Mouse (Mus musculus): Measurements from ENCODE around the gene Cpne6. TPM values are rescaled to one million over a fixed set of nuclear protein-coding genes. Genes with fewer than 3 reads are reported as not detected.
A peak's percentile ranks its signal among the peaks of the same experiment; 100 is the strongest.

Cpne6 gene
- polyA plus RNA-seq, 1 experiment, result not detected

DNA sequence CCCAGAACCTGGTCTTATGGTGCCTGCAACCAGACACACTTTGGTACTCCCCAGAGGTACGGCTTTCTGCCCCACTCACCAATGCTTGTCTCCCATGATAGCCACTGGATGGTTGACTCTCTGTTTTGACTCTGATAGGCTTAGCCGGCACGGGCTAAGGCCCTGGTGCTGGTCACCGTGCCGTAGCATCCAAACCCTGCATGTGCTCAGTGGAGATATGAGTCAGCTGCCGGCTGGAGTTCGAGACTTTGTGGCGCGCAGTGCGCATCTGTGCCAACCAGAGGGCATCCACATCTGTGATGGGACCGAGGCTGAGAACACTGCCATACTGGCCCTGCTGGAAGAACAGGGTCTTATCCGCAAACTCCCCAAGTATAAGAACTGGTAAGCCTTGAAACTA lies 32.0 kb downstream of the Cpne6 start:
- Histone ChIP-seq H3K9me3 (no peaks in the 10 kb centered on the region), H3K4me1 (peaks cover 51% of the 10 kb centered on the region), H3K27me3 (replicated peaks) (no peaks in the 10 kb centered on the region), H3K4me3 (replicated peaks) (no peak overlapping the region), H3K36me3 (replicated peaks; ENCODE audit: low read length) (peaks cover 57% of the 10 kb centered on the region)
- TF ChIP-seq FLI1 (IDR thresholded peaks at IDR 0.05; ENCODE audit: low read length) (no peak), GATA1 (IDR thresholded peaks at IDR 0.05; ENCODE audit: borderline replicate concordance, low read length) (no peak)

DNA sequence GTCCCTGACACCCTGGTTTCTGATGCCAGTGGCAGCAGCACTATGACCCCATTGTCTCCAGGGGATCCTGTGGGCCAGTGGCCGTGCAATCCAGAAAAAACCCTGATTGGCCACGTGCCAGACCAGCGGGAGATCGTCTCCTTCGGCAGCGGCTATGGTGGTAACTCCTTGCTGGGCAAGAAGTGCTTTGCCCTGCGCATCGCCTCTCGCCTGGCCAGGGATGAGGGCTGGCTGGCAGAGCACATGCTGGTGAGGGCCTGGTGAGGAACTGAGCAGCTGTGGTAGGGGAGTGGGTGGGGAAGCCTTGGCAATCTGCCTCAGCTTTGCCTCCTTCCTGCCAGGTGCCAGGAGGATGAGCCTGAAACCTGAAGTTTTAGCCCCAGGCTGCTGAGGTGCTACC lies 34.1 kb downstream of the Cpne6 start:
- no peak for TF ChIP-seq FLI1 (IDR thresholded peaks at IDR 0.05; ENCODE audit: low read length)
- no peak for TF ChIP-seq GATA1 (IDR thresholded peaks at IDR 0.05; ENCODE audit: borderline replicate concordance, low read length)
- H3K4me1 ChIP-seq, result peaks cover 47% of the 10 kb centered on the region
- H3K4me3 ChIP-seq (replicated peaks), result no peak overlapping the region
- no peaks in the 10 kb centered on the region for H3K9me3 ChIP-seq
- no peaks in the 10 kb centered on the region for H3K27me3 ChIP-seq (replicated peaks)
- H3K36me3 ChIP-seq (replicated peaks; ENCODE audit: low read length), result peaks cover 77% of the 10 kb centered on the region

DNA sequence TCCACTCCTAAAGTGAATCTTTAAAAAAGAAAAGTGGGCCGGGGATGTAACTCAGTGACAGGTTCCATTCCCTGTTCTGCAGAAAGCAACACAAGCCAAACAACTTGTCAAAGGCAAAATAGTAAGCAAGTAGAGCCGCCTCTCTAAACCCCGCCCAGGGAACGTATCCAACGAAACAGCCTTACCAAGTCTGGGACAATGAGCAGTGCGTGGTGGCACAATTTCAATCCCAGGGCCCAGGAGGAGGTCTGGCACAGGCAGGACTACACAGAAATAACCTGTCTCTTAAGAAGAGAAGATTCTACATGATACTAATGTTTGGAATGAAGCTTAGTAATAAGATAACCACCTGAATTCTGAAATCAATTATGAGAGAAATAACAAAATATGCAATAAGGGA lies 39.9 kb downstream of the Cpne6 start:
- Histone ChIP-seq H3K9me3 (no peaks in the 10 kb centered on the region), H3K36me3 (replicated peaks; ENCODE audit: low read length) (peaks cover 55% of the 10 kb centered on the region), H3K27me3 (replicated peaks) (no peaks in the 10 kb centered on the region), H3K4me3 (replicated peaks) (no peak overlapping the region), H3K4me1 (peaks cover 24% of the 10 kb centered on the region)
- TF ChIP-seq FLI1 (IDR thresholded peaks at IDR 0.05; ENCODE audit: low read length) (no peak), GATA1 (IDR thresholded peaks at IDR 0.05; ENCODE audit: borderline replicate concordance, low read length) (no peak)

DNA sequence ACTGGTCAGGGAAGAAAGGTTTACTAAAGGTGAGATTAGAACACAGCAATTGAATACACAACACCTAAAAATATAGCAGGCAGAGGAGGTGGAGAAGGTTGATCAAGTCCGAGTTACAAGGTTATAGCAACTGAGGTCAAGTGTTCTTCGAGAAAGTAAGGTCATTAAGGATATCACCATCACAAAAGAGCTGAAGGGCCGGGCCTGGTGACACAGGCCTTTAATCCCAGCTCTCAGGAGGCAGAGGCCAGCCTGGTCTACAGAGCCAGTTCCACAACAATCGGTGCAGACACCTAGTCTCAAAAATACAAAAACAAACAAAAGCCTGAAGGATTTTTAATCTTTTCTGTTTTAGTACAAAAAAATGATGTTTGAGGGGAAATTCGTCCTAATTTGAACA lies 41.1 kb downstream of the Cpne6 start:
- peaks cover 22% of the 10 kb centered on the region for H3K4me1 ChIP-seq
- TF ChIP-seq GATA1 (IDR thresholded peaks at IDR 0.05; ENCODE audit: borderline replicate concordance, low read length), result no peak
- TF ChIP-seq FLI1 (IDR thresholded peaks at IDR 0.05; ENCODE audit: low read length), result no peak
- no peaks in the 10 kb centered on the region for H3K27me3 ChIP-seq (replicated peaks)
- H3K36me3 ChIP-seq (replicated peaks; ENCODE audit: low read length), result peaks cover 44% of the 10 kb centered on the region
- no peaks in the 10 kb centered on the region for H3K9me3 ChIP-seq
- H3K4me3 ChIP-seq (replicated peaks), result no peak overlapping the region

DNA sequence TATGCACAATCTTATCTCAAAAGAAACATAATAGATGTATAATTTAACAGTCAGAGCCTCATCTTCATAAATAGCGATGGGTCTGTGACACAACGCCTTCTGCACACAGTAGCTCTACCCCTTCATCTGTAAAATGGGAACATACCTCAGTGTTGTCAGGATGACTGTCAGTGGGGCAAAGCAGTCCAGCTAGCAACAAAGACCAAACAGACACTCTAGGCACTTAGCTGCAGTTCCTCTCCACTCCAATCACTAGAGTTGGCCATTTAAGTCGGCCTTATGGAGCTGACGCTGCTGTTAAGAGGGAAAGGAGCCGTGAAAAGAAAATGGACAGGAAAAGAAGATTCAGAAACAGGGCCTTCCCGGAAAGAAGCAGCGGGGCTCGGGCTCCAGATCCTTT lies 41.5 kb downstream of the Cpne6 start:
- peaks cover 39% of the 10 kb centered on the region for H3K36me3 ChIP-seq (replicated peaks; ENCODE audit: low read length)
- no peak overlapping the region for H3K4me3 ChIP-seq (replicated peaks)
- TF ChIP-seq FLI1 (IDR thresholded peaks at IDR 0.05; ENCODE audit: low read length), result no peak
- no peak for TF ChIP-seq GATA1 (IDR thresholded peaks at IDR 0.05; ENCODE audit: borderline replicate concordance, low read length)
- no peaks in the 10 kb centered on the region for H3K9me3 ChIP-seq
- H3K4me1 ChIP-seq, result peaks cover 24% of the 10 kb centered on the region
- H3K27me3 ChIP-seq (replicated peaks), result no peaks in the 10 kb centered on the region

DNA sequence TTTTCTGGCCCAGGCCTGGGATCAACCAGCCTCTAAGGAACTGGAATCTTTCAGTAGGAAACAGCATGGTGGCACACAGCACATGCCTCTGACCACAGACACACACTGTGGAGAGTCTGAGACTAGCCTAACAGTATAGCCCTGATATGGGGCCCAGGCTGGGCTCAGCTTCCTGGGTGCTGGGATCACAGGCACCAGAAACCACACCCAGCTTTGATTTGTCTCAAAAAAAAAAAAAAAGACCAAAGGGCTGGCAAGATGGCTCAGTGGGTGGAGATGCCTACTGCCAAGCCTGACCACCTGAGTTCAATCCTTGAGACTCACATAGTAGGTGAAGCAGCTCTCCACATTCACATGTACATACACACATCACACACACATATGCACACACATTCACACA lies 44.4 kb downstream of the Cpne6 start:
- Histone ChIP-seq H3K36me3 (replicated peaks; ENCODE audit: low read length) (peaks cover 11% of the 10 kb centered on the region), H3K9me3 (no peaks in the 10 kb centered on the region), H3K27me3 (replicated peaks) (no peaks in the 10 kb centered on the region), H3K4me1 (peaks cover 40% of the 10 kb centered on the region), H3K4me3 (replicated peaks) (no peak overlapping the region)
- TF ChIP-seq GATA1 (IDR thresholded peaks at IDR 0.05; ENCODE audit: borderline replicate concordance, low read length) (no peak), FLI1 (IDR thresholded peaks at IDR 0.05; ENCODE audit: low read length) (no peak)

DNA sequence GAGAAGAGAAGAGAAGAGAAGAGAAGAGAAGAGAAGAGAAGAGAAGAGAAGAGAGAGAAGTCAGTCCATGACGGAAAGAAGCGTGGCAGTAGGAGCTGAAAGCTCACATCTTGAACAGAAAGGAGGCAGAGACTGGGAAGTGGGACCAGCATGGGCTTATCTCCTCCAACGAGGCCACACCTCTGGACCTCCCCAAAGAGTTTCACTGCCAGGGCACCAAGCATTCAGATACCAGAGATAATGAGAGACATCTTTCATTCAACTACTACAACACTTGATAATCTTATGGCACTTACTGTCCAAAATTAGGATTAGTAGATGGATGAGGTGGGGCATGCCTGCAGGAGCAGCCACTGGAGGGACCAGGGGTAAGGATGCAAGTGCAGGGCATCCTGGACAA lies 45.5 kb downstream of the Cpne6 start:
- peaks cover under 1% of the 10 kb centered on the region for H3K36me3 ChIP-seq (replicated peaks; ENCODE audit: low read length)
- peaks cover 40% of the 10 kb centered on the region for H3K4me1 ChIP-seq
- H3K9me3 ChIP-seq, result no peaks in the 10 kb centered on the region
- TF ChIP-seq FLI1 (IDR thresholded peaks at IDR 0.05; ENCODE audit: low read length) (no peak), GATA1 (IDR thresholded peaks at IDR 0.05; ENCODE audit: borderline replicate concordance, low read length) (no peak)
- H3K4me3 ChIP-seq (replicated peaks), result no peak overlapping the region
- H3K27me3 ChIP-seq (replicated peaks), result no peaks in the 10 kb centered on the region

DNA sequence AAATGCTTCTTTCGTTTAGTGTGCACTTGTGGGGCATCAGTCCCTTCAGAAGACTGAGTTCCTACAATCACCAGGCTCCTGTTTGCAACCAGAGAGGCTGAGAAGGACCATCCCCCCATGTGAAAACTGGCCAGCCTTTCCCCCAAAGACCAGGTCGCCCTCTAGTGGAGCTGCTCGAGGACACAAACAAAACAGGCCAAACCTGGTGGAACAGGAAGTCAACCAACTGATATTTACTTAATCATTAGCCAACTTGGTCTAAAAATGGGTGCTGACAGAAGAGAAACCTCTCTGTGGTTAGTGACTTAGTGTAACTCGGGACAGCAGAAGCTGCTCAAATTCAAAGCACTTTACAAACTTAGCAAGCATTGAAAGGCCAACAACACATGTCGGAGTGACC lies 46.8 kb downstream of the Cpne6 start:
- Histone ChIP-seq H3K4me1 (peaks cover 52% of the 10 kb centered on the region), H3K36me3 (replicated peaks; ENCODE audit: low read length) (peaks cover 9% of the 10 kb centered on the region)
- no peak for TF ChIP-seq GATA1 (IDR thresholded peaks at IDR 0.05; ENCODE audit: borderline replicate concordance, low read length)

DNA sequence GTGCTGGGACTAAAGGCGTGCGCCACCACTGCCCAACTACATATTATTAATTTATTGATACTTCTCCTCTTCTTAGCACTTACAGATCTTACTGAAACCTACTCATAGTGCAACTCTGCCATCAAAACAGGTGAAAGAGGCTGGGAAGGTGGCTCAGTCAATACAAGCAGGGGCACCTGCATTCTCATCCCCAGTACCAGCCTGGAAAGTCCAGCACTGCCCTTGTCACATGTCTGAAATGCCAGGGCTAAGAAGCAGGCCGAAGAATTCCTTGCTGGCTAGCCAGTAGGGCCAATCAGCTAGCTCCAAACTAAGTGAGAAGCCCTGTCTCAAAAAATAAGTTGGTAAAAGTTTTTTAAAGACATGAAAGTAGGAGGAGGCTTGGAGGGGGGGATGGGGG lies 47.3 kb downstream of the Cpne6 start:
- Histone ChIP-seq H3K27me3 (replicated peaks) (no peaks in the 10 kb centered on the region), H3K36me3 (replicated peaks; ENCODE audit: low read length) (peaks cover 13% of the 10 kb centered on the region)

More for the DNA sequence above, 46.8 kb downstream of the Cpne6 start:
- Histone ChIP-seq H3K4me3 (replicated peaks) (peak overlapping the region; percentile 77), H3K9me3 (no peaks in the 10 kb centered on the region), H3K27me3 (replicated peaks) (no peaks in the 10 kb centered on the region)

DNA sequence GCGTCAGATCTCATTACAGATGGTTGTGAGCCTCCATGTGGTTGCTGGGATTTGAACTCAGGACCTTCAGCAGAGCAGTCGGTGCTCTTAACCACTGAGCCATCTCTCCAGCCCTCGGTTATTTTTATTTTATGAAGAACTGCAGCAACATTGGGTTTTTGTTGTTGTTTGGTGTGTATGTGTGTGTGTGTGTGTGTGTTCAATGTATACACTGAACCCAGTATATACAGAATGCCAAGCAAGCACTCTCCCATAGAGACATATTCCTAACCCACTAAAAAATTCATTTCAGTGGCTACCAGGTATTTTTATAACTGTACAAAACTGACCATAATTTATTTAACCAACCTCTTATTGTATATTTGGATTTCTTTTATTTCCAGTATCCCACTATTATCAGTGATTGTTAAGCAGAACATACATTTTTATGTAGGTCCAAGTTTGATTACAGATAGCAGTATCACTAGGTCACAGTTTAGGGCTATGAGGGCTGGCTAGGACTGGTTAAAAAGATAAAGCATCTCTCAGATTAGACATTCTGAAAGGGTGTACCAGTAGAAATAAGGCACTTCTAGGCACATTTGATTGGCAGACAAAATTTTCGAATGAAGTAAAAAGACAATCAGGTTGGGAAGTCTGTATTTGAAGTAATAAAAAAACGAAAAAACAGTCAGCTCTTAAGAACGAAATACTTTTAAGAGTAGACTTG lies 48.6 kb downstream of the Cpne6 start:
- Histone ChIP-seq H3K4me3 (replicated peaks) (peak overlapping the region; percentile 97), H3K4me1 (peaks cover 50% of the 10 kb centered on the region), H3K27me3 (replicated peaks) (no peaks in the 10 kb centered on the region), H3K36me3 (replicated peaks; ENCODE audit: low read length) (peaks cover 26% of the 10 kb centered on the region), H3K9me3 (no peaks in the 10 kb centered on the region)
- no peak for TF ChIP-seq FLI1 (IDR thresholded peaks at IDR 0.05; ENCODE audit: low read length)
- TF ChIP-seq GATA1 (IDR thresholded peaks at IDR 0.05; ENCODE audit: borderline replicate concordance, low read length), result no peak

More for the DNA sequence above, 47.3 kb downstream of the Cpne6 start:
- TF ChIP-seq GATA1 (IDR thresholded peaks at IDR 0.05; ENCODE audit: borderline replicate concordance, low read length) (no peak), FLI1 (IDR thresholded peaks at IDR 0.05; ENCODE audit: low read length) (no peak)
- peak overlapping the region; percentile 28 for H3K4me3 ChIP-seq (replicated peaks)
- H3K4me1 ChIP-seq, result peaks cover 55% of the 10 kb centered on the region
- no peaks in the 10 kb centered on the region for H3K9me3 ChIP-seq
